Mouse (Mus musculus): ENCODE data around the gene Dbp. TPM values are rescaled to one million over a fixed set of nuclear protein-coding genes. Genes with fewer than 3 reads are reported as not detected.
A peak's percentile ranks its signal among the peaks of the same experiment; 100 is the strongest.

The Dbp gene
- polyA plus RNA-seq, 1 experiment from 2014 or later, result 3.6 TPM

- no peaks in the 10 kb centered on the region for H3K27me3 ChIP-seq (replicated peaks; ENCODE audit: low read depth, poor library complexity, severe bottlenecking)
- peak overlapping the region; percentile 70 for H3K4me3 ChIP-seq
- peaks cover 60% of the 10 kb centered on the region for H3K4me1 ChIP-seq
- no peak for DNase-seq (ENCODE audit: low spot score)
- H3K9me3 ChIP-seq, result no peaks in the 10 kb centered on the region
- peaks cover 58% of the 10 kb centered on the region for H3K36me3 ChIP-seq (replicated peaks)
- WGBS, result 84% methylated on average over 19 of the region's 19 CpGs
- peak overlapping the region; percentile 90 for H3K27ac ChIP-seq (replicated peaks)
Observed at GRCm38 (mm10) chr7:45715741-45716459, 11.0 kb downstream of the Dbp start.

GRCm38 (mm10) chr7:45716460-45716857 lies 11.6 kb downstream of the Dbp start:
- H3K36me3 ChIP-seq (replicated peaks), result peaks cover 58% of the 10 kb centered on the region
- peak overlapping the region; percentile 70 for H3K4me3 ChIP-seq
- WGBS, result 89% methylated on average over 3 of the region's 3 CpGs
- no peak overlapping the region for H3K27ac ChIP-seq (replicated peaks)
- no peaks in the 10 kb centered on the region for H3K9me3 ChIP-seq
- no peaks in the 10 kb centered on the region for H3K27me3 ChIP-seq (replicated peaks; ENCODE audit: low read depth, poor library complexity, severe bottlenecking)
- peaks cover 64% of the 10 kb centered on the region for H3K4me1 ChIP-seq
- no peak for DNase-seq (ENCODE audit: low spot score)

GRCm38 (mm10) chr7:45716952-45717917 lies 12.3 kb downstream of the Dbp start:
- peak overlapping the region; percentile 93 for H3K27ac ChIP-seq (replicated peaks)
- H3K36me3 ChIP-seq (replicated peaks), result peaks cover 58% of the 10 kb centered on the region
- DNase-seq (ENCODE audit: low spot score), result no peak
- no peaks in the 10 kb centered on the region for H3K9me3 ChIP-seq
- H3K4me1 ChIP-seq, result peaks cover 64% of the 10 kb centered on the region
- H3K4me3 ChIP-seq, result peak overlapping the region; percentile 70
- H3K27me3 ChIP-seq (replicated peaks; ENCODE audit: low read depth, poor library complexity, severe bottlenecking), result no peaks in the 10 kb centered on the region
- WGBS, result 11% methylated on average over 31 of the region's 31 CpGs

DNA sequence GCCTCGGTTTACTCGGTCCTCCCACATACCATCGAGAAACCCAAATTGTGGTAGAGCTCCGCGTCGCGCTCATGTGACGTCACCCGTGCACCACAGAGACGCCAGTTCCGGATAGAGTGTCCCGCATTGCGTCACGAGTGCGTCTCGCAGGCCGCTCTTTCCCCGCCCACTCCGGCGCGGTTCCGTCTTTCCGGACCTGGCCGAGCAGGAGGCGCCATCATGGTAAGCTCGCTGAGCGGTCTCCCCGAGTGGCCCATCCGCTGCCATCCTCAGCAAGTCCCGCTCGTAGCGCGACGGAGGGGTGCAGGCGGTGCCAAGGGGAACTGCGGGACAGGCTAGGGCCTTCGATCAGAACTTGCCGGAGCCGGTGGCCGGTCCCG lies 13.0 kb downstream of the Dbp start, which contains the start of gene Sphk2:
Sphk2 (minus strand) TSS at position 85 of the 380 bp plus-strand sequence.
- Histone ChIP-seq H3K4me1 (peaks cover 64% of the 10 kb centered on the region), H3K9me3 (no peaks in the 10 kb centered on the region), H3K27me3 (replicated peaks; ENCODE audit: low read depth, poor library complexity, severe bottlenecking) (no peaks in the 10 kb centered on the region), H3K36me3 (replicated peaks) (peaks cover 58% of the 10 kb centered on the region), H3K27ac (replicated peaks) (peak within 1 kb of the TSS; percentile 93), H3K4me3 (peak within 1 kb of the TSS; percentile 70)
- DNase-seq (ENCODE audit: low spot score), result peak; percentile 98
- under 1% methylated on average over 41 of the region's 41 CpGs for WGBS

- Histone ChIP-seq H3K27me3 (replicated peaks; ENCODE audit: low read depth, poor library complexity, severe bottlenecking) (no peaks in the 10 kb centered on the region), H3K4me1 (peaks cover 64% of the 10 kb centered on the region), H3K27ac (replicated peaks) (peak overlapping the region; percentile 93), H3K4me3 (peak overlapping the region; percentile 70), H3K9me3 (no peaks in the 10 kb centered on the region), H3K36me3 (replicated peaks) (peaks cover 58% of the 10 kb centered on the region)
- DNase-seq (ENCODE audit: low spot score), result no peak
- under 1% methylated on average over 20 of the region's 20 CpGs for WGBS
Observed at GRCm38 (mm10) chr7:45718331-45718730, 13.4 kb downstream of the Dbp start.

DNA sequence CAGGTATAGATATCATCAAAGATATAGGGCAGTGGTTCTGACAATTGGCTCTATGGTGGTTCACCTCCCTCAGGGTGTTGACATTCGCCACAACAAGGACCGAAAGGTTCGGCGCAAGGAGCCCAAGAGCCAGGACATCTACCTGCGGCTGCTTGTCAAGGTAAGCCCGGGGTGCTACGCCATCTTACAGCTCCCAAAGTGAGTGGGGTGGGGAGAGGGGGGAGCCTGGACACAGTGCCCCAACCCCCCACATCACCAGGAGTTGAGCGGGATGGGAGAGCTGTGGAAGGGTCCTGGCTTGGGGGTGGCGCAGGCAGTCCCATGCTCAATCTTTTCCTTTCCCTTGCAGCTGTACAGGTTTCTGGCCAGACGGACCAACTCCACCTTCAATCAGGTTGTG lies 14.3 kb downstream of the Dbp start:
- Histone ChIP-seq H3K36me3 (replicated peaks) (peaks cover 58% of the 10 kb centered on the region), H3K4me3 (peak overlapping the region; percentile 70), H3K9me3 (no peaks in the 10 kb centered on the region), H3K27me3 (replicated peaks; ENCODE audit: low read depth, poor library complexity, severe bottlenecking) (no peaks in the 10 kb centered on the region), H3K4me1 (peaks cover 55% of the 10 kb centered on the region), H3K27ac (replicated peaks) (peak overlapping the region; percentile 93)
- 79% methylated on average over 10 of the region's 10 CpGs for WGBS
- no peak for DNase-seq (ENCODE audit: low spot score)

DNA sequence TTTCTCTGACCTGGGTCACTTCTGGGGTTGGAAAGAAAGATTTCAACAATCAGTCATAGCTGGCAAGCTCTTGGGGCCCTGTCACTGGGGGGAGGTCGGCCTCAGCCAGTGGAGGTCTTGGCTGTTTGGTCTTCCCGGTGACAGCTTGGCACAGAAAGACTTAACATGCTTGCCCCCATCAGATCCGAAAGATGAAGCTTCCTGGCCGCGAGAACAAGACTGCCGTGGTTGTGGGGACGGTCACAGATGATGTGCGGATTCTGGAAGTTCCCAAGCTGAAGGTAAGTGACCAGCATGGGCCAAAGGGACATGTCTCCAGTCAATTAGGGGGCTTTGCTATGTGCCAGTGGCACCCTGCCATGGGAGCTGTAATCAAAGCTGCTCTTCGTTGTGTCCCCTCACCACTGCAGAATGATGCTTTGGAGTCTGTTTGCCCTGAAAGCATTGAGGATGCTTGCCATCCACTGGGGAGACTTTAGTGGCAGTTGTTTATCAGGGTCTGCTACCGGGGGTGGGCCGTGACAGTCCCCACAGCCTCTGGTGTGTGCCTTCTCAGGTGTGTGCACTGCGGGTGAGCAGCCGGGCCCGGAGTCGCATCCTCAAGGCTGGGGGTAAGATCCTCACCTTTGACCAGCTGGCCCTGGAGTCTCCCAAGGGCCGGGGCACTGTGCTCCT lies 15.0 kb downstream of the Dbp start:
- Histone ChIP-seq H3K4me1 (peaks cover 48% of the 10 kb centered on the region), H3K9me3 (no peaks in the 10 kb centered on the region), H3K36me3 (replicated peaks) (peaks cover 63% of the 10 kb centered on the region), H3K27me3 (replicated peaks; ENCODE audit: low read depth, poor library complexity, severe bottlenecking) (no peaks in the 10 kb centered on the region), H3K4me3 (peak overlapping the region; percentile 70), H3K27ac (replicated peaks) (no peak overlapping the region)
- 94% methylated on average over 16 of the region's 16 CpGs for WGBS
- DNase-seq (ENCODE audit: low spot score), result no peak

DNA sequence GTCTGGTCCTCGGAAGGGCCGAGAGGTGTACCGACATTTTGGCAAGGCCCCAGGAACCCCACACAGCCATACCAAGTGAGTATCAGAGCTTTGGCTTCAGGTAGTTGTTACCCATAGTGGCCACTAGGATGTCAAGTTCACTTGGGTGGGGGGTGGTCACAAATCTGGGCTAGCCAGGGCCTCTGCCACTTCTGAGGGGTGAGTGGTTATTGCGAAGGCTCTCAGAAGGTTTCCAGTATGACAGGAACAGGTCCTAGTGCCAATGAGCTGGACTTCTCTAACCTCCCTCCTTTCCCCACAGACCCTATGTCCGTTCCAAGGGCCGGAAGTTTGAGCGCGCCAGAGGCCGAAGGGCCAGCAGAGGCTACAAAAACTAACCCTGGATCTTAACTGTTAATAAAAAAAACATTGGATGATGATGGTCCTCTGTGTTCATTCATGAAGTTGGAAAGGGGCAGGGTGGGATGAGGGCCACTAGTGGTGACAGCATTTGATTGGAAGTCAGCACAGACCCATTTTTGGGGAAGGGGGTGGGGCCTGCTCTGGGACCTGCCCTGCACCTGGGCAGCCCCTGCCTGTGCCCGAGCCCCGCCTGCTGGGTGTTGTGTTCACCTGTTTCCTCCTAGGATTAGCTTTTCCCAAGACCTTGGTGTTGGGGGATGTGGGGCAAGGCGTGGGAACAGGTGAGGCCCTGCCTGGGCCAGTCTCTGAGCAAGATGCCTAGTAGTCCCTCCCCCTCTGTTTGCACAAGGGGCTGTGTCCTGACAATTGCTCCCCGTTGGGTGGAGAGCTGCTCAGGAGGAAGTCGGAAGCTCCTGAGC lies 15.7 kb downstream of the Dbp start, which contains the start of gene Fam83e:
Fam83e (plus strand) TSS at position 800 of the 821 bp plus-strand sequence.
- peaks cover 41% of the 10 kb centered on the region for H3K4me1 ChIP-seq
- WGBS, result 88% methylated on average over 14 of the region's 14 CpGs
- no peaks in the 10 kb centered on the region for H3K9me3 ChIP-seq
- DNase-seq (ENCODE audit: low spot score), result no peak
- H3K27me3 ChIP-seq (replicated peaks; ENCODE audit: low read depth, poor library complexity, severe bottlenecking), result no peaks in the 10 kb centered on the region
- peak within 1 kb of the TSS; percentile 30; the same call in 1 of the 2 replicates for H3K27ac ChIP-seq (replicated peaks)
- H3K4me3 ChIP-seq, result peak within 1 kb of the TSS; percentile 70
- H3K36me3 ChIP-seq (replicated peaks), result peaks cover 70% of the 10 kb centered on the region

DNA sequence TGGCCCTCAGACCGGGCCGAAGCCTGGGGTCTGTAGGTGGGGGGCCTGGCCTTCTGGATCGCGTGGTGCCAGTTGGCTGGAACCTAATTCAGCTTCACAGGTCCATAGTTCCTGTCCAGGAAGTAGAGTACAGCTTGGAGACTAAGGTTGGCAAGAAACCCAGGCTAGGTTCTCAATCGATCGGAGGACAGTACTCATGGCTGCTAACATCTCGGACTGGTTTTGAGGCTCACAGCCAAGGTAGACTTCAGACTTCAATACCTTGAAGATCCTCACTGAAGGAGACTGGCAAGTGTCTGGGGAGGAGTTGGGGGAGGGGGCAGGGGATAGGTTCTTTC lies 16.3 kb downstream of the Dbp start:
- Histone ChIP-seq H3K27ac (replicated peaks) (no peak overlapping the region), H3K4me3 (peak overlapping the region; percentile 29; the same call in 1 of the 2 replicates), H3K27me3 (replicated peaks; ENCODE audit: low read depth, poor library complexity, severe bottlenecking) (no peaks in the 10 kb centered on the region), H3K4me1 (peaks cover 35% of the 10 kb centered on the region), H3K9me3 (no peaks in the 10 kb centered on the region), H3K36me3 (replicated peaks) (peaks cover 76% of the 10 kb centered on the region)
- 84% methylated on average over 7 of the region's 7 CpGs for WGBS
- no peak for DNase-seq (ENCODE audit: low spot score)

DNA sequence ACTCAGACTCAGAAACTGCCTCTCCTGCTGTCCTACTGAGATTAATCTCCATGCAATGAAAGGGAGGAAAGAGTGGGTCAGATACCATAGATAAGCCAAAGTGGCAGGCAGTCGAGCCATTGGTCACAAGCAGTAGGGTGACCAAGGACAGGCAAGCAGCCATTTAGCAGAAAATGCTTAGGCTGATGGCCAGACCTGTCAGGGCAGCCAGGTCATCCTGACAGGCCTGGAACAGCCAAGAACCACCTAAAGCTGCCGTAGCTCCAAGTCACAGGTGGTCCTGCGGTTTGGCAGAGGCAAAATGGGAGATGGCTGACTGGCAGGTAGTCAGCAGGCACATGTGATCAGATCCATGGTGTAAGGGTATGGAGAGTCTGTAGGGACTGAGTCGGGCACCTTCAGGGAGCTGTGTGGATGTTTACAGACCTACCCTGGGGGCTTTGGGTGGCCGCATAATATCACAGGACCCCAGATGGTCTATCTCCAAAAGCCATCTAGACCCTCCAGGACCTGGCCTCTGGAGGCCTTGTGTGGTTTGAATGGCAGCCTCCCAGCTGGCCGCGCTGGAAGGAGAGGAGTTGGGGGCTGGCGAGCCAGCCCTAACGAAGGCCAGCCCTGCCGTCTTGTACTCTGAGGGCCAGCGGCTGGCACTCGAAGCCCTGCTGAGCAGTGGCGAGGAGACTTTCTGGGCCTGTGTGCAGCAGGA lies 16.9 kb downstream of the Dbp start:
- H3K9me3 ChIP-seq, result no peaks in the 10 kb centered on the region
- no peak for DNase-seq (ENCODE audit: low spot score)
- WGBS, result 70% methylated on average over 13 of the region's 13 CpGs
- peaks cover 29% of the 10 kb centered on the region for H3K4me1 ChIP-seq
- peak overlapping the region; percentile 30 for H3K27ac ChIP-seq (replicated peaks)
- H3K36me3 ChIP-seq (replicated peaks), result peaks cover 82% of the 10 kb centered on the region
- peak overlapping the region; percentile 29; the same call in 1 of the 2 replicates for H3K4me3 ChIP-seq
- no peaks in the 10 kb centered on the region for H3K27me3 ChIP-seq (replicated peaks; ENCODE audit: low read depth, poor library complexity, severe bottlenecking)

DNA sequence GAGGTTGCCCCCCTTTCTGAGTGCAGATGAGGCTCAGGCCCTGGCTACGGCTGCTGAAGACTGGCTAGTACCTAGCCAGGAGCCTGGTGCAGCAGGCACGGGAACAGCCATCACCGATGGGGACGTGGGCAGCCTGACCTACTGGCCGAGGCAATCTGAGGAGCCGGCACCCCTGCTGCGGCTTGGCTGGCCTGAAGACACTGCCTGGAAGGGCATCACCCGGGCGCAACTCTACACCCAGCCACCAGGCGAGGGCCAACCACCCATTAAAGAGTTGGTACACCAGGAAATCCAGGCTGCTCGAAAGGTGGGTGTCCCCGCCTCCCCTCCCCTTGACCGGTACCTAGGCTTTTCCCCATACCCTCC lies 17.4 kb downstream of the Dbp start:
- Histone ChIP-seq H3K4me3 (0 out of 2 replicates have a peak overlapping the region, but pooled peaks have one; percentile 14), H3K9me3 (no peaks in the 10 kb centered on the region), H3K27ac (replicated peaks) (peak overlapping the region; percentile 30; the same call in 1 of the 2 replicates), H3K4me1 (peaks cover 25% of the 10 kb centered on the region), H3K27me3 (replicated peaks; ENCODE audit: low read depth, poor library complexity, severe bottlenecking) (no peaks in the 10 kb centered on the region), H3K36me3 (replicated peaks) (peaks cover 87% of the 10 kb centered on the region)
- 86% methylated on average over 13 of the region's 13 CpGs for WGBS
- no peak for DNase-seq (ENCODE audit: low spot score)

Data from embryonic facial prominence, embryonic 10.5 days (tissue).